Mouse (Mus musculus): Measurements from ENCODE around the gene Apba3. TPM values are rescaled to one million over a fixed set of nuclear protein-coding genes. Genes with fewer than 3 reads are reported as not detected.
A peak's percentile ranks its signal among the peaks of the same experiment; 100 is the strongest.

The Apba3 gene
- polyA plus RNA-seq, 1 experiment from 2014 or later: 61.9 TPM

DNA sequence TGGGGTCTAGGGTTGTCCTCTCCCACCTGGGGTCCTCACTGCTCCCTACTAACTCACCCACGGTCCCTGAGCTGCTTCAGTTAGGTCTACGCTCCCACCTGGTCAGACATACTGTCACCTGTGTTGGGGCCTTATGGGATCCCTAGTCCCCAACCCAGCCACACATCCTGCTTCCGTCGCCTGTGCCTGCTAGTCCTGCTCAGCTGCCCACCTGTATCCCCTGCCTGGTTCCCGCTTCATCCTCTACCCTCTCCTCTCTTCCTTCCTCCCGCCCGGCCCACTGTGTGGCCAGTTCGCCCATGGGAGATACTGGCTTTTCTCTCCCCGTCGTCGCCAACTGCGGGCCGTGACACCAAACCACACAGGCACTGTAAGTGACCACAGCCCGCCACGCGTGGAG is 48.8 kb downstream of the Apba3 start:
- Histone ChIP-seq H3K9ac (0 out of 2 replicates have a peak overlapping the region, but pooled peaks have one; percentile 67), H3K36me3 (peaks cover 75% of the 10 kb centered on the region), H3K27me3 (no peaks in the 10 kb centered on the region), H3K4me1 (peaks cover 36% of the 10 kb centered on the region), H3K4me3 (no peak overlapping the region), H3K27ac (no peak overlapping the region), H3K4me2 (no peak overlapping the region), H3K9me3 (no peaks in the 10 kb centered on the region)
- 94% methylated on average over 16 of the region's 16 CpGs for WGBS
- ATAC-seq (ENCODE audit: insufficient number of reproducible peaks, insufficient read depth, low FRiP score, low TSS enrichment, low read depth): no peak

DNA sequence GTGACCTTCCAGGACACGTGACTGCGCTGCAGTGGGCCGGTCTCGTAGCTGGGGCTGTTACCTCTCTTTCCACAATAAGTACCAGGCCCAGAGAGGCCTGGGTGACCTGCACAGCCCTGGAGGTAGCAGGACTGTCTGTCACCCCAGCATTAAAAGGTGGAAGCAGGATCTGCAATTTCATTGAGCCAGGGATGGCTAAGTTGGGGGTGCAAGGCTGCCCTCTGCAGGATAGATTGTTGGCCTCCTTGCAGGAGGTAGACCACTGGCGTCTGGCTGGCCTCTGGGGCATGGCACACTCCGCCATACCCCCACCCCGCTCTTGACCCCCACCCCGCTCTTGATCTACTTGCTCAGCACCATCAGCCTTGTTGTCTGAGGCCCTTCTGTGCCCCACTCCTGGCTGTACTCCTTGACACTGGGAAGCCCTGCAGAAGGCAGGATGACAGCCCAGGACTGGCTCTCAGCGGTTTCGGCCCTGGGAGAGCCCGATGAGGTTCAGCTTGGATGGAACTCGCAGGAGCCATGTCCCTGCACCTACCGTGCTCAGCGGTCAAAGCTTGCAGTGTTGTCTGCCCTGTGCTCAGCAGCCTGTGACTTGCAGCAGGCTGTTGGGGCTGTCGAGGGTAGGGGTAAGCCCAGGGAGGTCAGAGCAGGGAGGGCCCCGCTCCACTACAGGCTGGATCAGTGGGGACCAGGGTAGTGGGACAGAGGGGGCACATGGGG is 49.7 kb downstream of the Apba3 start:
- Histone ChIP-seq H3K27ac (peak overlapping the region; percentile 33; the same call in 1 of the 2 replicates), H3K9me3 (no peaks in the 10 kb centered on the region), H3K4me2 (peak overlapping the region; percentile 57), H3K4me1 (peaks cover 36% of the 10 kb centered on the region), H3K4me3 (peak overlapping the region; percentile 29), H3K36me3 (peaks cover 66% of the 10 kb centered on the region), H3K27me3 (no peaks in the 10 kb centered on the region), H3K9ac (peak overlapping the region; percentile 67)
- ATAC-seq (ENCODE audit: insufficient number of reproducible peaks, insufficient read depth, low FRiP score, low TSS enrichment, low read depth): no peak
- WGBS: 44% methylated on average over 16 of the region's 16 CpGs

DNA sequence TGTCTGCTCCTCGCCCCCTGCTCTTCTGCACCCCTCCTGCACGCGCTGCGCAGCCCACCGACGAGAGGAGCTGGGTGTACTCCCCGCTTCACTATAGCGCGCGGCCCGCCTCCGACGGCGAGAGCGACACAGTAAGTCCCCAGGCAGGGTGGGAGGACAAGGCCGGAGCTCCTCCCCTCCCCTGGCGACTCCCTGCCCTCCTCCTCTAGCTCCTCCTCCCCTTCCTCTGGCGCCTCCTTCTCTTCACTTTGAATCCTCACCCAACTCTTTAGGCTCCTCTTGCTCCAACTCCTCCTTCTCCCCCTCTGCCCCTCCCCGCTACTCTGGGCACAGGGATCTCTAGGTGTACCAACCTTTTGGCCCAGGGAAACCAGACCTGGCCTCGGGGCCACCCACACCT is 50.5 kb downstream of the Apba3 start:
- 13% methylated on average over 20 of the region's 20 CpGs for WGBS
- Histone ChIP-seq H3K4me2 (peak overlapping the region; percentile 57), H3K9ac (peak overlapping the region; percentile 67), H3K9me3 (no peaks in the 10 kb centered on the region), H3K4me3 (peak overlapping the region; percentile 29), H3K4me1 (peaks cover 43% of the 10 kb centered on the region), H3K36me3 (peaks cover 59% of the 10 kb centered on the region), H3K27ac (peak overlapping the region; percentile 45; the same call in 1 of the 2 replicates), H3K27me3 (no peaks in the 10 kb centered on the region)
- no peak for ATAC-seq (ENCODE audit: insufficient number of reproducible peaks, insufficient read depth, low FRiP score, low TSS enrichment, low read depth)

DNA sequence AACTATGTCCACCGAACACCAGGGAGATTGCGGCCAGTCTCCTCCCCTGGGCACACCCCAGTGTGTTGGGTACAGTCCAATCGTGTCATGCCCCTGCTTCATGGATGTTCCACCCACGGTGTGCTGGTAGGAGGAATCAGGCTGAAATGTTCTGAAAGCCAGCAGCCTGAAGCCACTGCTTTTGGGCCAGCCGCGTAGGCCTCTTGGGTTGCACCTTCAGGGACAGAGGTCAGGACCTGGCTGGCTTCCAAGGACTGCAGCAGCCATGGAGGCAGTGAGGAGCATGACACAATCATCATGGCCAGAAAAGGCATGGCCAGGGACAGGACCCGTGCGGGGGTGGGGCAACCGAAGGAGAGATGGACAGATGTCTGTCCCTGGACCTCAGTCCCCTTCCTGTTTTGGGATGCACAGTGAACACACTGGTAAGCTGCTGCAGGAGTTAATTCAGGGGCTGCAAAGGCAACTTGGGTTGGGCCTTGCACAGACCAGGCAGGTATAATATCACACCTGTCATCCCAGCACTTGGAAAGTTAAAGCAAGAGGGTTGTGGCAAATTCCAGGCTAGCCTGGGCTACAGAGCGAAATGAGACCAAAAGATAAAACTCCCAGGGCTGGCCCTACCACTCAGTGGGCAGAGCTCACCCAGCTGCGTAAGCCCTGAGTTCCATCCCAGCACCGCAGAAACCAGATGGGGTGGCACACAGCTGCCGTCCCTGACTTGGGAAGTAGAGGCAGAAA is 52.0 kb downstream of the Apba3 start:
- peaks cover 59% of the 10 kb centered on the region for H3K36me3 ChIP-seq
- peak overlapping the region; percentile 96 for H3K4me3 ChIP-seq
- peak overlapping the region; percentile 90 for H3K4me2 ChIP-seq
- WGBS: 88% methylated on average over 13 of the region's 13 CpGs
- no peak for ATAC-seq (ENCODE audit: insufficient number of reproducible peaks, insufficient read depth, low FRiP score, low TSS enrichment, low read depth)
- peaks cover 47% of the 10 kb centered on the region for H3K4me1 ChIP-seq
- no peaks in the 10 kb centered on the region for H3K9me3 ChIP-seq
- H3K27me3 ChIP-seq: no peaks in the 10 kb centered on the region
- peak overlapping the region; percentile 69 for H3K9ac ChIP-seq
- peak overlapping the region; percentile 93 for H3K27ac ChIP-seq

GRCm38 (mm10) chr10:81319330-81319699 is 52.6 kb downstream of the Apba3 start:
- Histone ChIP-seq H3K9ac (peak overlapping the region; percentile 69), H3K27me3 (no peaks in the 10 kb centered on the region), H3K4me2 (peak overlapping the region; percentile 90), H3K9me3 (no peaks in the 10 kb centered on the region), H3K4me1 (peaks cover 47% of the 10 kb centered on the region), H3K27ac (peak overlapping the region; percentile 93), H3K4me3 (peak overlapping the region; percentile 96), H3K36me3 (peaks cover 59% of the 10 kb centered on the region)
- ATAC-seq (ENCODE audit: insufficient number of reproducible peaks, insufficient read depth, low FRiP score, low TSS enrichment, low read depth): no peak
- 38% methylated on average over 8 of the region's 8 CpGs for WGBS

GRCm38 (mm10) chr10:81319741-81320549 is 53.2 kb downstream of the Apba3 start:
- Histone ChIP-seq H3K36me3 (peaks cover 59% of the 10 kb centered on the region), H3K4me2 (peak overlapping the region; percentile 90), H3K27me3 (no peaks in the 10 kb centered on the region), H3K27ac (peak overlapping the region; percentile 93), H3K9ac (peak overlapping the region; percentile 69), H3K9me3 (no peaks in the 10 kb centered on the region), H3K4me3 (peak overlapping the region; percentile 96), H3K4me1 (peaks cover 47% of the 10 kb centered on the region)
- under 1% methylated on average over 38 of the region's 38 CpGs for WGBS
- ATAC-seq (ENCODE audit: insufficient number of reproducible peaks, insufficient read depth, low FRiP score, low TSS enrichment, low read depth): peak; percentile 87

DNA sequence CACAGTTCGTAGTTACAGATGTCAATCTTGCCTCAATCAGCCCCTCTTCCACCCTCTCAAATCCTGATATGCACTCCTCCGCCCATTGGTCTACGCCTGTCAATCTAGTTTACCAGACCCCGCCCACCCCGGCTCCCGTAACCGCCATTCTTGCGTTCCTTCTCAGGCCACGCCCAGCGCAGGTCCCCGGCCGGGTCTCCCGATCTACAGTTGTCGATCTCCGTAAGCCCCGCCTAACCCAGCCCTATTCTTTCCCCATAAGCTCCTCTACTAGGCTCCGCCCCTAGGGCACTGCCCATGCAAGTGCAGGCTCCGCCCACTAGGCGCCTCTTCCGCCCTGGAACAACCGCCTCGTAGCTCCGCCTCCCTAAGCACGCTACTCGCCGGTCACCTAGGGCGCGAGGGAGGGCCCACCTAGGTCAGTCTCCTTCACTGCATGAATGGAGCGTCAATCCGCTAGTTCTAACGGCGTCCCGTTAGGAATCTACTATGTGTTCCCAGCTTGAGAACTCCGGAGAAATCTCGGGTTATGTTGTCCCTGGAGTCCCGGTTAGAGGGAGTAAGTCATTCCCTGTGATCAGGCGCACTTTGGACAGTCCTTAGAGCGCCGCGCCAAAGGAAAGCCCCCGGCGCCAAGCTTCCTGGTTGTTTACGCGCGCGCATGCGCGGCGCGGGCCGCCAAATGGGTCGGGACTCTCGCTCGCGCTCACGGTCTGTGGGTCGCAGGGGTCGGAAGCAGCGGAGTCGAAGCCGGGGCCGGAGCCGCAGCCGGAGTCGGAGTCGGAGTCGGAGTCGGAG is 54.0 kb downstream of the Apba3 start, which contains the start of gene Cactin:
Cactin (plus strand) TSS at position 554 of the 798 bp plus-strand sequence.
- Histone ChIP-seq H3K4me1 (peaks cover 47% of the 10 kb centered on the region), H3K27me3 (no peaks in the 10 kb centered on the region), H3K9me3 (no peaks in the 10 kb centered on the region), H3K27ac (peak within 1 kb of the TSS; percentile 93), H3K4me3 (peak within 1 kb of the TSS; percentile 96), H3K9ac (peak within 1 kb of the TSS; percentile 95), H3K36me3 (peaks cover 59% of the 10 kb centered on the region), H3K4me2 (peak within 1 kb of the TSS; percentile 90)
- under 1% methylated on average over 68 of the region's 68 CpGs for WGBS
- peak; percentile 89 for ATAC-seq (ENCODE audit: insufficient number of reproducible peaks, insufficient read depth, low FRiP score, low TSS enrichment, low read depth)

DNA sequence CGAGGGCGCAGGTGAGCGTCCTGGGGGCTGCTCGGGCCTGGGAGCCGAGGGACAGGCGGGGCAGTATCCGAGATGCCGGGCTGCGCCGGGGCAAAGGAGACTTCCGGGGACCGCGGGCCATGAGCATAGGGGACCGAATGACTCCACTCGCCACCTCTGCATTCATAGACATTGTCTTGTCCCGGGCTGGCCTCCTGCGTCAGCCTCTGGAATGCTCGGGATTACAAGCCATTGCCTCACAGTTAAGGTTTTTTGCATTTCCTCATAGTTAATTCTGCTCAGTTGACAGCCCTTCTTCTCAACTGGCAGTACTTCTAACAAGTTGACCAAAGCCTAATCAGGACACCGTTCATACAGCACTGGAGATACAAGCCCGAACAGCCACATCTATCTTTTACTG is 54.7 kb downstream of the Apba3 start:
- peak overlapping the region; percentile 95 for H3K9ac ChIP-seq
- WGBS: 3% methylated on average over 19 of the region's 20 CpGs
- H3K4me1 ChIP-seq: peaks cover 40% of the 10 kb centered on the region
- peaks cover 59% of the 10 kb centered on the region for H3K36me3 ChIP-seq
- peak overlapping the region; percentile 96 for H3K4me3 ChIP-seq
- no peak for ATAC-seq (ENCODE audit: insufficient number of reproducible peaks, insufficient read depth, low FRiP score, low TSS enrichment, low read depth)
- no peaks in the 10 kb centered on the region for H3K27me3 ChIP-seq
- H3K9me3 ChIP-seq: no peaks in the 10 kb centered on the region
- peak overlapping the region; percentile 90 for H3K4me2 ChIP-seq
- peak overlapping the region; percentile 93; the same call in 1 of the 2 replicates for H3K27ac ChIP-seq

GRCm38 (mm10) chr10:81322444-81322843 is 55.7 kb downstream of the Apba3 start:
- H3K4me3 ChIP-seq: 0 out of 2 replicates have a peak overlapping the region, but pooled peaks have one; percentile 96
- peak overlapping the region; percentile 90 for H3K4me2 ChIP-seq
- H3K4me1 ChIP-seq: peaks cover 30% of the 10 kb centered on the region
- ATAC-seq (ENCODE audit: insufficient number of reproducible peaks, insufficient read depth, low FRiP score, low TSS enrichment, low read depth): no peak
- no peaks in the 10 kb centered on the region for H3K9me3 ChIP-seq
- 91% methylated on average over 27 of the region's 27 CpGs for WGBS
- H3K27ac ChIP-seq: no peak overlapping the region
- 0 out of 2 replicates have a peak overlapping the region, but pooled peaks have one; percentile 58 for H3K9ac ChIP-seq
- H3K27me3 ChIP-seq: no peaks in the 10 kb centered on the region
- peaks cover 66% of the 10 kb centered on the region for H3K36me3 ChIP-seq

Data from embryonic facial prominence, embryonic 13.5 days (tissue).